Mouse (Mus musculus) neural tube, embryonic 14.5 days (tissue): Measurements from ENCODE around the gene Cldn4. TPM values are rescaled to one million over a fixed set of nuclear protein-coding genes. Genes with fewer than 3 reads are reported as not detected.
"Not testable (repeated sequence)": the region's sequence is repeated elsewhere in the genome, so short reads cannot be mapped to it uniquely, and the experiment has no call there.

Experiments used
- ATAC-seq: fragments of 200-750 bp; cut with Nextera tagmentation; 2 replicates; pipeline ENCODE4 v1.8.0; 2017; ENCODE audit warnings: low read depth, mild to moderate bottlenecking, moderate TSS enrichment, moderate library complexity
- H3K27ac ChIP-seq: fragments of 300-500 bp; sonication (generic); 2 replicates; pipeline ENCODE4 v1.5.1; 2014; ENCODE audit warnings: low read depth, mild to moderate bottlenecking, control low read depth, low read length, moderate library complexity, mixed read lengths
- H3K27me3 ChIP-seq: fragments of 300-500 bp; sonication (generic); 2 replicates; pipeline ENCODE4 v1.6.1; 2014; ENCODE audit warnings: low read length; ENCODE audit not compliant: control insufficient read depth, insufficient read depth
- H3K36me3 ChIP-seq: fragments of 300-500 bp; sonication (generic); 2 replicates; pipeline ENCODE4 v1.6.1; 2014; ENCODE audit warnings: low read length, mixed read lengths; ENCODE audit not compliant: control insufficient read depth, insufficient read depth
- H3K4me1 ChIP-seq: fragments of 300-500 bp; sonication (generic); 2 replicates; pipeline ENCODE4 v1.6.1; 2014; ENCODE audit warnings: low read length; ENCODE audit not compliant: control insufficient read depth, insufficient read depth
- H3K4me2 ChIP-seq: fragments of 300-500 bp; sonication (generic); 2 replicates; pipeline ENCODE4 v1.6.1; 2014; ENCODE audit warnings: mild to moderate bottlenecking, low read depth, low read length, control low read depth
- H3K4me3 ChIP-seq: fragments of 300-500 bp; sonication (generic); 2 replicates; pipeline ENCODE4 v1.5.1; 2014; ENCODE audit warnings: low read depth, low read length, control low read depth, mixed read lengths
- H3K9ac ChIP-seq: fragments of 300-500 bp; sonication (generic); replicated peaks from 2 replicates; pipeline ENCODE4 v1.6.1; 2014; ENCODE audit warnings: low read depth, mild to moderate bottlenecking, control low read depth, low read length, mixed read lengths
- H3K9me3 ChIP-seq: fragments of 300-500 bp; sonication (generic); 2 replicates; pipeline ENCODE4 v1.6.1; 2016; ENCODE audit warnings: low read length; ENCODE audit not compliant: control insufficient read depth
- WGBS: fragments of 180-500 bp; shearing (Covaris S2); extraction: QIAGEN DNeasy Blood & Tissue Kit; methylation state at CpG from one replicate; pipeline ENCODE4 v1.1.7; 2014; 5-methylcytosine and 5-hydroxymethylcytosine counted together
- polyA plus RNA-seq: library from polyadenylated mRNA; unstranded; fragments of >200 nt; fragmentation: Nextera tagmentation; extraction: Ambion mirVana; gene quantifications from 2 replicates; pipeline ENCODE4 v1.2.1, GENCODE M21; 2014

The Cldn4 gene
- polyA plus RNA-seq, 1 experiment from 2014 or later = not detected

DNA sequence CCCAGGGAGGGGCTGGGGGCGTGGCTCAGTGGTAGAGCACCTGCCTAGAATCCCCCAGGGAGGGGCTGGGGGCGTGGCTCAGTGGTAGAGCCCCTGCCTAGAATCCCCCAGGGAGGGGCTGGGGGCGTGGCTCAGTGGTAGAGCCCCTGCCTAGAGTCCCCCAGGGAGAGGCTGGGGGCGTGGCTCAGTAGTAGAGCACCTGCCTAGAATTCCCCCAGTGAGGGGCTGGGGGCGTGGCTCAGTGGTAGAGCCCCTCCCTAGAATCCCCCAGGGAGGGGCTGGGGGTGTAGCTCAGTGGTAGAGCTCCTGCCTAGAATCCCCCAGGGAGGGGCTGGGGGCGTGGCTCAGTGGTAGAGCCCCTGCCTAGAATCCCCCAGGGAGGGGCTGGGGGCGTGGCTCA is 7.2 kb downstream of the Cldn4 start:
- H3K9me3 ChIP-seq, H3K4me3 ChIP-seq, H3K4me1 ChIP-seq, H3K4me2 ChIP-seq, ATAC-seq, H3K36me3 ChIP-seq, H3K9ac ChIP-seq, H3K27me3 ChIP-seq, H3K27ac ChIP-seq: not testable (repeated sequence)
- WGBS = 100% methylated on average over 2 of the region's 7 CpGs

DNA sequence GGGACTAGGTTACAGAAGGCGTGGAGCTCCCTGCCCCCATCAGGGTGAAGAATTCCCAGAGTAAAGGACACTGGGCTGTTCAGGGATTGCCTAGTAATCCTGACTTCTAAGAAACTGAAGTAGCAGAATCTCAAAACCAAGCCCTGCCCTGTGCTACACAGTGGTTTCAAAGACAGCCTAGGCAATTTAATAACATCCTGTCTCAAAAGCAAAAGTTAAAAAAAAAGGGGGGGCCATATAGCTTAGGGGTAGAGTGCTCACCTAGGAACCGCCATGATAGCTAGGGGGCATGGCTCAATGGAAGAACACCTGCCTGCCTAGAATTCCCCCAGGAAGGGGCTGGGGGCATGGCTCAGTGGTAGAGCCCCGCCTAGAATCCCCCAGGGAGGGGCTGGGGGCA is 7.7 kb downstream of the Cldn4 start:
- no peaks in the 10 kb centered on the region for H3K36me3 ChIP-seq
- no peaks in the 10 kb centered on the region for H3K4me1 ChIP-seq
- H3K4me2 ChIP-seq = no peak overlapping the region
- 75% methylated on average over 3 of the region's 3 CpGs for WGBS
- no peaks in the 10 kb centered on the region for H3K27me3 ChIP-seq
- ATAC-seq = no peak
- no peak overlapping the region for H3K9ac ChIP-seq
- H3K9me3 ChIP-seq = no peaks in the 10 kb centered on the region
- no peak overlapping the region for H3K4me3 ChIP-seq
- no peak overlapping the region for H3K27ac ChIP-seq

DNA sequence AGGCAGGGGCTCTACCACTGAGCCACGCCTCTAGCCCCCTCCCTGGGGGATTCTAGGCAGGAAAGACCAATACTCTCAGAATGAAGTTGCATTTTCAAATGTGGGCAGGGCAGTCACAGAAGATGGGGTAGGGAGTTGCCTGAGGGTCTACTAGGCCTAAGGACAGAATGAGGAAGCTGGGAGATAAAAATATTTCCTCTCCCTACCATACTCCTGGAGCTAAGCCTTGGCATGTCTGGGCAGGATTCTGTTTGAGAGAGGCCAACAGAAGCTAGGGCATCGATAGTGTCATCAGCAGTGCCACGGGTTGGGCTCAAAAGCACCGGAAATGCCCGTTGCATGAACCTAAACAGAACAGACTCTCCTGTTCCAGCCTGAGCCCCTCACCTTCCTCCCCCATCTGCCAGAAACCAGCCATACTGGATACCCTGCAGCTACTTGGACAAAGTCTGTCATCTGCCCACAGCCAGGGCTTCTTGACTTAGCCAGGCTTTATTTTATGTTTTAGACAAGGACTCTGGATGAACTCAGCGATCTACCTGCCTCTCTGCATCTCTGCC is 10.0 kb downstream of the Cldn4 start:
- Histone ChIP-seq H3K4me1 (no peaks in the 10 kb centered on the region), H3K36me3 (no peaks in the 10 kb centered on the region), H3K27me3 (no peaks in the 10 kb centered on the region), H3K9ac (no peak overlapping the region), H3K4me2 (no peak overlapping the region), H3K4me3 (no peak overlapping the region), H3K9me3 (no peaks in the 10 kb centered on the region), H3K27ac (no peak overlapping the region)
- no peak for ATAC-seq
- WGBS = 89% methylated on average over 6 of the region's 6 CpGs

DNA sequence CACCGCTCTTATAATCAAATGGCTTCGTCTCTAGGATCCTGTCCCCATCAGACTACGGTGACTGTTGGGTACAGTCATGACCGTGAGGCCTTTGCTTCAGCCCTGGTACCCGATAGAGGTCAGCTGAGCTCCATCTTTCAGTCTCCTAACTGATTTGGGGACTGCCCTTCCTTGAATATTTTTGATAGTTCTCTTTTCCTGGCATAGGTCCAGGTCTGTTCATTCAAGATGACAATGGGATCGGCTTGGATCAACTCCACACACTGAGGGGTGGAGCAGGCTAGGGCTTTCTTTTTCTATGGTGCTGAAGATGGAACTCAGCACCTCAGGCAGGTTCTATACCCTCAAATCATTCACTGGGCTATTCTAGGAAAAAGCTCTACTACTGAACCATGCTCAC is 10.7 kb downstream of the Cldn4 start:
- no peaks in the 10 kb centered on the region for H3K9me3 ChIP-seq
- no peaks in the 10 kb centered on the region for H3K36me3 ChIP-seq
- H3K9ac ChIP-seq = no peak overlapping the region
- WGBS = 92% methylated on average over 6 of the region's 6 CpGs
- H3K4me1 ChIP-seq = no peaks in the 10 kb centered on the region
- ATAC-seq = no peak
- no peak overlapping the region for H3K4me3 ChIP-seq
- H3K27me3 ChIP-seq = no peaks in the 10 kb centered on the region
- H3K4me2 ChIP-seq = no peak overlapping the region
- no peak overlapping the region for H3K27ac ChIP-seq

DNA sequence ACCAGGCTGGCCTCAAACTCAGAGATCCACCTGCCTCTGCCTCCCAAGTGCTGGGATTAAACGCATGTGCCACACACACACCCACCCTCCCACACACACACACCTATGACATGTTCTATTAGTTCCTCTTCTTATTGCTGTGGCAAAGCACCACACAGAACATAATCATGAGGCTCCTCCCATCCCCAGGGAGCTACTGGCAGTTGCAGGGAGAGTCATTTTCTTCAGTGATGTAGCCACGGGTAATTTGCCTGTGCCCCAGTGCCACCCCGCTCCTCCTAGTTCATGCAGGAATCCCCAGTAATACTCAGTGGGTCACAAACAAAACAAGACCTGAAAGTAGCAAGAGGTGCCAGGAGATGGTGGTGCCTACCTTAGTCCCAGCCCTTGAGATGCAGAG is 12.1 kb downstream of the Cldn4 start:
- H3K27me3 ChIP-seq = no peaks in the 10 kb centered on the region
- 90% methylated on average over 3 of the region's 3 CpGs for WGBS
- no peak for ATAC-seq

DNA sequence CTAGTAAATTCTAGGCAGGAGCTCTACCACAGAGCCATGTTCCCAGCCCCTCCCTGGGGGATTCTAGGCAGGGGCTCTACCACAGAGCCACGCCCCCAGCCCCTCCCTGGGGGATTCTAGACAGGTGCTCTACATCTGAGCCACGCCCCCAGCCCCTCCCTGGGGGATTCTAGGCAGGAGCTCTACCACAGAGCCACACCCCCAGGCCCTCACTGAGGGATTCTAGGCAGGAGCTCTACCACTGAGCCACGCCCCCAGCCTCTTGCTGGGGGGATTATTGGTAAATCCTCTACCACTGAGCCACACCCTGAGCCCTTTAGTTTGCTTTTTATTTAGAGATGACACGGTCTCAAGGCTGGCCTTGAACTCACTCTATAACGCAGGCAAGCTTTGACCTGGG is 13.0 kb downstream of the Cldn4 start:
- H3K9me3 ChIP-seq, H3K4me1 ChIP-seq, ATAC-seq, H3K4me3 ChIP-seq, H3K27ac ChIP-seq, H3K36me3 ChIP-seq, H3K4me2 ChIP-seq, H3K9ac ChIP-seq, H3K27me3 ChIP-seq: not testable (repeated sequence)
- WGBS = 92% methylated on average over 5 of the region's 5 CpGs

More for the DNA sequence above, 12.1 kb downstream of the Cldn4 start:
- Histone ChIP-seq H3K4me1 (no peaks in the 10 kb centered on the region), H3K9me3 (no peaks in the 10 kb centered on the region), H3K36me3 (no peaks in the 10 kb centered on the region), H3K4me2 (no peak overlapping the region), H3K9ac (no peak overlapping the region), H3K27ac (no peak overlapping the region), H3K4me3 (no peak overlapping the region)

DNA sequence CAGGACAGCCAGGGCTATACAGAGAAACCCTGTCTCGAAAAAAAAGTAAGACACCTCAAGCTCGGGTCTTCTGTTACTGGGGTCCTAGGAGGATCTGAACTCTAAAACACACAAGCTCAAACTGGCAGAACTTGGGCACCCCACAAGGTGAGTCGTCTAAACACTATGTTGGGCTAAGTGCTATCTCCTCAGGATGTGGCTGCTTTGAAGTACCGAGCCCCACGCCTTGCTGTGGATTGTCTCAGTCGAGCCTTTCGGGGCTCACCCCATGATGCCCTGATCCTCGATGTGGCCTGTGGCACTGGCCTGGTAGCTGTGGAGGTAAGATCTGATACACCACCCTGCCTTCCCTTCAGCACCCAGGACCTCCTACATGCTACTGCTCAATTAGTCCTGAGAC is 13.5 kb downstream of the Cldn4 start:
- no peak overlapping the region for H3K9ac ChIP-seq
- H3K4me1 ChIP-seq = no peaks in the 10 kb centered on the region
- 94% methylated on average over 8 of the region's 8 CpGs for WGBS
- H3K27me3 ChIP-seq = no peaks in the 10 kb centered on the region
- no peak overlapping the region for H3K27ac ChIP-seq
- H3K4me2 ChIP-seq = no peak overlapping the region
- no peak for ATAC-seq
- no peaks in the 10 kb centered on the region for H3K36me3 ChIP-seq
- no peak overlapping the region for H3K4me3 ChIP-seq
- H3K9me3 ChIP-seq = no peaks in the 10 kb centered on the region

DNA sequence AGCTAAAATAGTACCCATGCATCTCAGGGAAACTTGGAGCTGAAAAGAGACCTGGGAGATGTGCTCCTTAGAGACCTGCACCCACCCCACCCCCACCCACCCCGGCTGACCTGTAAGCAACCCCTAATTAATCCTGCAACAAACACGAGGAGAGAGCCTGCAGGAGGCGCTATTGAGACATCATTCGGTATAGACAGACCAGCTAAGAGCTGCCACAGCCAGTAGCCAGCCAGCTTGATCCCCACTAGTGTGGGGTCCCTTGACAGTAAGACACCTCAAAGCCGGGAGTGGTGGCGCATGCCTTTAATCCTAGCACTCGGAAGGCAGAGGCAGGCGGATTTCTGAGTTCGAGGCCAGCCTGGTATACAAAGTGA is 13.8 kb downstream of the Cldn4 start:
- Histone ChIP-seq H3K4me1 (no peaks in the 10 kb centered on the region), H3K9ac (peak overlapping the region; percentile 69), H3K9me3 (no peaks in the 10 kb centered on the region), H3K4me2 (peak overlapping the region; percentile 97), H3K36me3 (no peaks in the 10 kb centered on the region), H3K27me3 (no peaks in the 10 kb centered on the region), H3K4me3 (peak overlapping the region; percentile 57), H3K27ac (no peak overlapping the region)
- ATAC-seq = no peak
- 46% methylated on average over 9 of the region's 9 CpGs for WGBS

DNA sequence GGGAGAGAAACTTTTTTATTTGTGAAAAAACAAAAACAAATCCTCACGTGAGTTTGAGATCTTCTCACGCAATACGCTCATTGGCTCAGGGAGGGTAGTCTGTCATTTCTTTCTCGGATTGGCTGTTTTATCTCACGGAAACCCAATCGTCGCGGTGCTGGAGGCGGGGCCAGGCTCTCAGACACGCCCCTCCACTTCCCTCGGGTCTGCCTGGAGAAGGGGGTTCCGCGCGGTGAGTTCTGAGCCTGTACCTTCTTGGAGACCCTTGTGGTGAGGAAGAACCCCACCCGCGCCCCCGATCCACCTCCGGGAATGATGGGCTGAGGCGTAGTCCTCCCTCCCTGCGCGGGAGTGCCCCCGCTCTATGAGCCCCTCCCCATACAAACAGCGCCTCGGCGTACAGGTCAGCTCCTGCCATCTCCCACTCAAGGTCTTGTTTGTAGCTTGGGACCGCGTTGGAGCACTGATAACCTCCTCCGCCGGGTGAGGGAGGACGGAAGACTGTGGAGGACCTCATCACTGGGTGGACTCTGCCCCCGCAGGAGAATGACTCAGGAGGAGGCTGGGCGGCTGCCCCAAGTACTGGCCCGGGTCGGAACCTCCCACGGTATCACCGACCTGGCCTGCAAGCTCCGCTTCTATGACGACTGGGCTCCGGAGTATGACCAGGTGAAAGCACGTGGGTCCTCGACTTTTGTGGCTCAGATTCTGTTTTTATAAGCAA is 14.4 kb downstream of the Cldn4 start, which contains the start of gene Mettl27:
Gene Mettl27, plus strand, starts transcription at position 190 of the 724 bp plus-strand sequence.
- H3K4me3 ChIP-seq = peak within 1 kb of the TSS; percentile 57
- ATAC-seq = peak; percentile 96
- H3K4me1 ChIP-seq = no peaks in the 10 kb centered on the region
- no peaks in the 10 kb centered on the region for H3K9me3 ChIP-seq
- H3K27ac ChIP-seq = no peak within 1 kb of the TSS
- peak within 1 kb of the TSS; percentile 97 for H3K4me2 ChIP-seq
- WGBS = under 1% methylated on average over 41 of the region's 41 CpGs
- peak within 1 kb of the TSS; percentile 69 for H3K9ac ChIP-seq
- H3K36me3 ChIP-seq = no peaks in the 10 kb centered on the region
- no peaks in the 10 kb centered on the region for H3K27me3 ChIP-seq
